In the genomic region with DNA sequence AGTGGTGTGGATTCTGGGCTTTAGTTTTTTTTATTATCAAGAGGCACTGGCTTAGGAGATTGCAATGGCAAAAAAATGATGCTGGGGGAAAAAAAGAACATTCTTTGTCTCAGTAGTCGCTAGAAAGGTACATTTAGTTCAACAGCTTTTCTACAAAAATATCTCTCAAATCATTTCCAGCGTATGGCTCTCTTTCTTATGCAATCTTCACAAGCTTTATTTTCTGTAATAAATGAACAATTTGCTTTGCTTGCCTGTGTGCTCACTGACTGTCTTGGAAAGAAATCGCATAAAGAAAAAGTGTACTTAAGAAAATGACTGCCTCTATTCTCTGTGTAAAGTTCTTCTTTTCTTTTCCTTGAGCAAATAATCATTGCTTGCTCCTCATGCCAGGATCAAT, we compare ENCODE assay signal across 18 mouse cellular contexts.
"Had no signal": no experiment of that assay in that cellular context is flagged by ENCODE, and none has a peak within 500 bp of the region (broad histone marks: within the 10 kb centered on the region; RNA-seq: fewer than 3 reads in every experiment).

No protein-coding gene starts in this region.

- H3K4me3 ChIP-seq: lung, embryonic 15.5 days; megakaryocyte, embryonic 14.5 days; midbrain, embryonic 13.5 days; midbrain, embryonic 15.5 days; neural tube, embryonic 12.5 days had no signal

- H3K27ac ChIP-seq: lung, embryonic 15.5 days; macrophage; midbrain, embryonic 13.5 days; midbrain, embryonic 15.5 days; neural tube, embryonic 12.5 days had no signal

- DNase-seq: liver, postnatal 0 days; lung, adult 2 months; lung, postnatal 14 days; lung, postnatal 36 days; retina, postnatal 1 day; right cerebral cortex, adult 18-20 months; right cerebral cortex, postnatal 25 days; right cerebral cortex, postnatal 4 days; spleen, adult 18-20 months; thymus, adult 2 months; thymus, postnatal 25 days; thymus, postnatal 4 days had no signal
